Mouse (Mus musculus): ENCODE measurements at regions not wholly inside any gene's neighbourhood (a gene's known extent, or its start where the extent isn't known, plus 50 kb on each side); places are given as distances from the start of the nearest gene placed in this dataset.

DNA sequence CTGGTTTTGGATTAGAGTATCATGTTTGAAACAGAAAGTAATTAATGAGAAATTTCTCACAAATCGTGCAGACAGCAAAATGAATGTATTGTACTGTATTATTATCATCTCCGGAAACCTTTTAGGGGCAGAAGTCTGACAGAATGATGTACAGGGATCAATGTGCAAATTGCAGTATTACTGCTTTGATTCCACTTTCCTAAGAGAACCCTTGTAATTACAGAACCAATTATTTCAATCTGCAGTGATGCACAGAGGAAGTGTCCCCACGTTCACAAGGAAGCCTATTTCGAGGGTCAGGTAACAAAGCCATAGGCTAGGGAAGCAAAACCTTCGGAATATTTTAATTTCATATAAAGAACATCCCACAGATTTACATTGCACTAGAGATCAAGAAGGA, 364.4 kb downstream of the Slc6a15 start:
- no peak for TF ChIP-seq POLR2A (IDR thresholded peaks at IDR 0.05; ENCODE audit: insufficient read depth, low read depth, low read length)
- TF ChIP-seq EP300 (IDR thresholded peaks at IDR 0.05; ENCODE audit: insufficient read depth, low read depth, low read length): no peak

All from heart, adult 2 months (tissue).